Mouse (Mus musculus): ENCODE data around the gene Gm35134. TPM values are rescaled to one million over a fixed set of nuclear protein-coding genes. Genes with fewer than 3 reads are reported as not detected.
"Not testable (repeated sequence)": the region's sequence is repeated elsewhere in the genome, so short reads cannot be mapped to it uniquely, and the experiment has no call there.

The Gm35134 gene
- polyA plus RNA-seq (2012; rRNA removed), result not detected in 2 replicates

- H3K4me1 ChIP-seq (ENCODE audit: control insufficient read depth, insufficient read depth, low read length); DNase-seq; H3K4me3 ChIP-seq (replicated peaks; ENCODE audit: extremely low read depth, low read depth, low read length): not testable (repeated sequence)
- no CpG with 5 or more reads among the region's 7 CpGs for WGBS
These were observed at the start of gene Gm35134 for GRCm38 (mm10) chrY:19112707-19113106. Gene Gm35134, plus strand, starts transcription at chrY:19113007.

Data from lung, adult 2 months (tissue).